Mouse (Mus musculus): Measurements from ENCODE around the gene Wdfy1.

The Wdfy1 gene

DNA sequence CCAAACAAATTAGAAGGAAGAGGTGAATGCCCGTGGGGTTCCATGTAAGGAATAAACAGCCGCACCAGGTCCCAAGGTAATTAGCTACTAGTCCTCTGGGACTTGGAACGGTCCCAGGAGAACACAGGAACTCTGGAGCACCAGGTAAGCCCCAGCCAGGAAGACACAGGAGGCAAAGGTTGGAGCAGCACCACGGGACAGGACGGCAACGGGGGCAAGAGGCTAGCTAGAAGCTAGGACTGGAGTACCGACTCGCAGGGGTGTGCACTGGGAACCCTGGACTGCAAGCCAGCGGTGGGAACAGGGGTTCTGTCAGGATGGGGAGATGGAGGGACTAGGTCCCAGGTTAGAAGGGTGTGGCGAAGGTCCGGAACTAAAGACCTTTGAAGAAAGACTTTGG is 15.3 kb downstream of the Wdfy1 start:
- no peak for DNase-seq (ENCODE audit: low spot score)

DNA sequence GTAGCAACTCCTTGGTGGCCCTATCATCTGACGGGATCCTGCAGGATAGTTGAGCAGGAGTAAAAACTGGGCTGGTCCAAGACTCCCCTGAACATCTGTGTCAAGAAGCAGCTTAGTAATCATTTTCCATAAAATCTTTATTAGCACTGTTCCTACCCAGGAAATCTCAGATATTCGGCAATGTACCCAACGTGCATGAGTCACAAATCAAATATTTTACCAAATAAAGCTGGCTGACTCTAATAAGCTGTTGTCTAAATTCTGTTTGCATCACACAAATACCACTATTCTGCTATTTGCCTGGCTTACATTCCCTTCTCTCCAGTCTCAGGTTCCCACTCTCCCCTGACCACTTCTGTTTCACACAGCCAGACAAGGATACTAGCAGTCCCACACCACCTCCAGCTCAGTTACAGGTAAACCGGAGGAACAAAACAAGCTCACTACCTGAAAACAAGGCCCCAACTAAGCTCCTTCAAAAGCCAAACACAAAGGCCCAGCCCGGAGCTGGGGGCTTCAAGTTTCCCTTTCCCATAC is 16.4 kb downstream of the Wdfy1 start:
- DNase-seq (ENCODE audit: low spot score), result no peak

DNA sequence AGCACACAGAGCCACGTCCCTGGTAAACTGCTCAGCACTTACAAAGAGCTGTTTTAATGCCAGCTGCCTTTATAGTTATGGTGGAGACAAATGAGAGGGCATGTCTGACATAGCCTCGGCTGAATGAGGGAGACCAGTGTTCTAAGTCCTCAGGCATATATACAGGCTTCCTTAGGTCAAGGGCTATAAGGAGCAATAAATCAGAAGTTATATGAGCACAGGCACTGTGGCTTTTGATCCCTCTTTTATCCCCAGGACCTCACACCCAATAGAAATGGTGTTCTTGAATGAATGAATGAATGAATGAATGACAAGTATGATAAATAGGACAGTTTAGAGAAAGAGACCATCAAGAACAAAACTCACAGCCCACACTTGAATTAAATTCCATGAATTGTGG is 16.9 kb downstream of the Wdfy1 start:
- DNase-seq (ENCODE audit: low spot score), result no peak

DNA sequence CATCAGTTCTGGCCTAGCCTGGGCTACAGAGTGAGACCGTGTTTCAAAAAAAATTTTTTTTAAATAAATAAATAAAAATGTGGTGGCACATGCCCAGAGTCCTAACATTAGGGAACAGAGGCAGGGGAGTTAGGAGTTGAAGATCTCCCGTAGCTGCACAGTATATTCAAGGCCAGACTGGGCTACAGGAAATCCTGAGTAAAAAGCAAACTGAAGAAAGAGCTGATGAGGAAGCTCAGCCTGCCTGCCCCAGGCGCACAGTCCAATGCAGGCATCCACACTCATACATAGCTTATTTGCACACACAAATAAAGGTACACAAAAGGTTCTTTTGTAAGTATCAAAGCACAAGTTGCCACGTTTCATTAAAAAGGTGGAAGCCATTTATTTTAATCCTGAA is 18.3 kb downstream of the Wdfy1 start:
- DNase-seq (ENCODE audit: low spot score), result no peak

DNA sequence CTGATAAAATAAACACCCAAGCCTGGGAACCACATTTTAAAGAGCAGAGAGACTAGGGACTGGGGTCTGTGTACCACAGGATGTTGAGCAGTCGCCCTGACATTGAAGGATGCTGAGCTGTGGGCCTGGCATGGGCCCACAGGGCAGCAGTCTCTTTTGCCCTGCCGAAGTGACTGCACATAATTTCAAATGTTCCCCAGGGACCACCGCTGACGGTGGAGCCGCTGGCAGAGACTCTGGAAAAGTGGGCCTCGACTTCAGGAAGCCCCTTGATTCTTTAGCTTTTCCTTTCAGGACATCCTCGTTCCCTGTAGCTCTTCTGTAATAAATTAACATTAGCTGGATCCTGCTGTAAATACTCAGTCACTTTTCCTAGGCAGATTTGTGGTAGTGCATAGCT is 18.8 kb downstream of the Wdfy1 start:
- no peak for DNase-seq (ENCODE audit: low spot score)

DNA sequence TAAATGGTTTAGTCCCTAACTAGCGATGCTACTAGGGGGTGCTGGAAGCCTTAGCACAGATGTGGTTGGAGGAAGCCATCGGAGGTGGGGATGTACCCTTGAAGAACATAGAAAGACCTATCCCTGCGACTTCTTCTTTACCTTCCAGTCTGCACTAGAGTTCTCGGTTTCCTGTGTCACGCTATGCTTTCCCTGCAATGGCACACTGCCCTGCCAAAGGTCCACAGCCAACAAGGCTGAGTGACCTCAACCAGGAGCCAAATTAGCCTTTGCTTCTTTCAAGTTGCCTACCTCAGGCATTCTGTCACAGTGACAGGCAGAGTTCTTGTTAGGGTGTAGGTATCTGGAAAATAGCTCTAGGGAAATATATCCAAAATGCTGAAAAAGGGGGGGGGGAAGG is 19.5 kb downstream of the Wdfy1 start:
- no peak for DNase-seq (ENCODE audit: low spot score)

DNA sequence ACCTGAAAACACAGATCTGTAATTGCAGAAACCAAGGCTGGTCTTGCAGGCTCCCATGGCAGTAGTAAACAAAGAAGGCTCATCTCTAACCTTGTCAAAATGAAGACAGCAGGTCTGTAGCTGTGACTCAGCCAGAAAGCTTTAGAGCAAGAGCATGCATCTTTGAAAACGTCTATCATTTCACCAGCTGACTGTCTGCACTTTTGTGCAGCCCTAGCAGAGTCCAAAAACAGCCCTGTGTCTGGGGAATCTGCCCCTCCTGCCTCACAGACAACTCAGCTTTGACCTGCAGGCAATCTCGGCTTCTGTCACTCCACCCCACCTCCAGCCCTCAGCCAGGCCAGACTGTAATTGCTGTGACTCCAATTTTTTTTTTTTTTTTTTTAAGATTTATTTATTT is 20.6 kb downstream of the Wdfy1 start:
- DNase-seq (ENCODE audit: low spot score), result no peak

DNA sequence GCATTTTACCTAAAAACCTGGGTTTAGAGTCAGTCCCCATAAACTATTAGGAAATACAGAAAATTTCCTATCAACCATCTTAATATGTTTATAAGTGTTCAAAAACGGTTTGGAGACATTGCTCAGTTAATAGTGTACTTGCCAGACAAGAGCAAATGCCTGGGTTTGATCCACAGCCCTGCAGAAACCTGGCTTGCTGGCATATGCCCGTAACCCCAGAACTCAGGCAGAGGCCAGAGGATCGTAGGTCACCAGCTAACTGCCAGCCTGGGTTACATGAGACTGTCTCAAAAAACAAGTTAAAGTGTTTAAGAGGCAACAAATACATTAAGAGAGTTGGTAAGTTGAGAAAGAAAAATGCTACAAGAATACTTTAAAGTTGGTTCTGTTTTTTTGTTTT is 21.0 kb downstream of the Wdfy1 start:
- DNase-seq (ENCODE audit: low spot score), result no peak

DNA sequence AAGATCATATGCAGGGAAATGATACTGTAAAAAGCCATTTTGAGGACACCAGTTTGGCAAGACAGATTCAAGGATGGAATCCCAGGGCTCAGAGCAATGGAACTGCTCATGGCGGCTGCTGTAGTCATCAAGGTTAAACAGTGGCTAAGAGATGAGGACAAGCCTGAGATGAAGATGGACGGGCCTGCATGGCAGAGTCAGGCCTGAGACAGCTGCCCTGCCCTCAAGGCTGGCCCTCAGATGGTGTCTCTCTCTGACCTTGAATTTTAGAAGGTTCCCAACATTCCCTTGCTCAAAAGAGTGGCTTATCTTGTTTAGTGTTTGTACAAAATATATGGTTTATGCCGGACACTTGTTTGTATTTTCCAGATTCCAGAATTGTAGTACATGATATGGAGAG is 22.5 kb downstream of the Wdfy1 start:
- no peak for DNase-seq (ENCODE audit: low spot score)

DNA sequence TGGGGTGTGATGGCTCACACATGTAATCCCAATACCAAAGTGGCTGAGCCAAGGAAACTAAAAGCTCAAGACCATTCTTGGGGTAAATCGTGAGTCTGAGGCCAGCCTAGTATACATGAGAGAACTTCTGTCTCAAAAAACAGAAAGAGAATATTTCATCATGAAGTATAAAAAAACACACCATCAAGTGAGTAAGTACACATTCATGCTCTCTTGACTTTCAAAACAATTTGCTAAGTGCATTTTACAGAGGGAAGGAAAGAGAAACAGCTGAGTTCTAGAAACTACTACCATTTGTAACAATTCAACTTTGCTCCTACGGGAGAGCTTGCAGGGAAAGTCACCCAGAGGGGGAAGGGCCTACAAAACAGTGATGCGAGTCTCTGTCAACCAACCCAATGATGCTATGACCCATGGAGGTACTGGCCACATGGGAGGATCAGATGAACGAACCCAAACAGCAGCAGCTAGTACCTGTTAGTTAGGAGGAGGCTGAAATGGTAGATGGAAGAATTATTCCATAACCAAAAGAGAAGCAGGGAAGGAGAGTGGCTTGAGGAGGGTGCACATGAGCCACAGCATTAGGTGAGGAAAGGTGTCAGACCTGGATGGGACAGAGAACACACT is 23.1 kb downstream of the Wdfy1 start:
- no peak for DNase-seq (ENCODE audit: low spot score)

DNA sequence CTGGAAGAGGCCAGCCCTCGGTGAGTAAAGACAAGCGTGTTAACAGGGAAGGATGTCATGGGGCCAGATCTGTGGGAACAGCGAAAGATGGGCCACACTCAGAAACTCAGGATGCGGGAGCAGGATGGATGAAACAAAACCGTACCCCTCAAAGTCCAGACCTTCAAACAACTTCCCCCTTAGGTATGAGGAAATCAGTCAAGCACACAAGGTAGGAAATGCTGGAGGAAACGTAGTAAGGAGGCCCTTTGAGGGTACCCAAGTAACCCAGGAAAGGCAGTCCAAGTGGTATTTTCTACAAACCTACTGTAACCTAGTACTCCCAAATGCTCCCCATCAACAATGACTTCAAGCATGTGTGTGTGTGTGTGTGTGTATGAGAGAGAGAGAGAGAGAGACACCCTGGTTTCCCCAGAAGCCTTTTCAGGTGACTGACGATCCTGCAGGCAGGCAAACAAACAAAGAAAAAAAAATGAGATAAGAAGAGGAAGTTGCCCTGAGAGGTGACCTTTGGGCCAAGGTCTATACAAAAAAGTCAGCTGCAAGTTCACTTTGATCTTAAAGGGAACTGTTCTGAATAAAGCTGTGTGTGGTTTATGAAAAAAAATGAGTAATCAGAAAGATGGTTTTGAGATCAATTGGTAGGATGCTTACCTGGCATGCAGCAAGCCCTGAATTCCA is 23.8 kb downstream of the Wdfy1 start:
- no peak for DNase-seq (ENCODE audit: low spot score)

DNA sequence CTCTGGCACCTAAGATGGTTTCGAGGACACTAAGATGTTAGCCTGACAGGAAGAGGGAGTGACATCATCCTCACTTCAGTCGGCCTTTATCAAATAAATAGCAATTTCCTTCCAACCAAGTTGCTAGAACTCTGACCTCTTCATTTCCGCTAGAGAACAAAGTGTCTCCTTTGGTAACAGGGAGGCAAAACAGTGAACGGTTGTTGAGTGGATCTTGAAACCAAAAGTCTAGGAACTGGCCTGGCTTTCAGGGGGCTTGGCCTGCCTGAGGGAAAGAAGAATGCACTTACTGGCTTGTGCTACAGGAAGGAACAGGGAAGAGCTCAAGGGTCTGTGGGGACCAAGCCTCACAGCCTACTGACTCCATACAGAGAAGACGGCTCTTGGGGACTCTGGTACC is 24.8 kb downstream of the Wdfy1 start:
- DNase-seq (ENCODE audit: low spot score), result no peak

DNA sequence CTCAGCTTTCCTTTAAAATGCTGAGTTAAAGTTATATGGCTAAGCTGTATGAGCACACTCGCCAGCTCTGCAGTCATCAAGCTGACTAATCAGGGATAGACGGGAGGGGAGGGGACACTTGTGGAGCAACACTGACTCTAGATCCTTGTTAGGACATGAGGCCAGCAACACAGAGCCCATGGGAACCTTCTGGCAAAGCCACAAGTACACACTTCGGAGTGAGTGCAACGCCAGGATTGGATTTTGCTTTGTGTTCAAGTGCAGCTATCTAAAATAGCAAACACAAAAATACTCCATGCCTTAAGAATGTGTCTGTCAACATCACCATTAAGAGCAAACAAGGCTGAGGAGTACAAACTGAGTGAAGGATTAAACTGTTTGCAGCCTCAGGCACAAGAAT is 29.9 kb downstream of the Wdfy1 start:
- no peak for DNase-seq (ENCODE audit: low spot score)

DNA sequence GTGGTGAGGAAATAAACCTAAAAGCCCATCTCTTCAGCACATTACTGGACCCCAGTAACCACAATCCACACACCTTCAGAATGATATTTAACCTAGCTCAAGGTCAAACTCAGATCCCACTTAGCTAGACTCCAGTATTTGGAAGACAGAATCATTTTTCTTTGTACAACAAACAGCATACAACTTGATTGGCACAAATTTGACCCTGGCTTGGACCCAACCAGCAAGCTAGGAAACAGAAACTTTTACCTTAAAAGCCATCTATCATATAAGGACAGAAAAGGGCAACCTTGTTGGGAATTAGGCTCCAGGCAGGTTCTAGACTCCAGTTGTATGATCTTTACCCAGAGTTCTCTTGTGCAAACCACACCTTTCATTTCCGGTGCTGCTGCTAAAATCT is 32.6 kb downstream of the Wdfy1 start:
- DNase-seq (ENCODE audit: low spot score), result no peak

DNA sequence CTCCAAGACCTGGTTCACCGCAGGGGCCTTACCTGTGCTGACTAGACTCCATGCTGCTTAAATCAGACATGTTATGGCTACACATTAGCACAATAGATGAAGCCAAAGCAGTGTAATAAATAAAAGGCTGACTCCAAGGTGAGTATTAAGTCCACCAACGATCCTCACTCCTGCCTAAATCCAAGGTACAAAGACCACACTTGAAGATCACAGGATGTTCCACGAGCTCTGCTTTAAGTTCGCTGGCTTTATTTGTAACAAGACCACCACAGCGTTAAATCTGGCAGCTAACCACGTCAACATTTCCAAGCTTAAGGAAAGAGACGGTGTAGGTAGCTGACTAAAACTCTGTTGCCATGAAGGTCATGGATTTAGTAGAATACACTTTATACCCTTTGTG is 33.0 kb downstream of the Wdfy1 start:
- no peak for DNase-seq (ENCODE audit: low spot score)

DNA sequence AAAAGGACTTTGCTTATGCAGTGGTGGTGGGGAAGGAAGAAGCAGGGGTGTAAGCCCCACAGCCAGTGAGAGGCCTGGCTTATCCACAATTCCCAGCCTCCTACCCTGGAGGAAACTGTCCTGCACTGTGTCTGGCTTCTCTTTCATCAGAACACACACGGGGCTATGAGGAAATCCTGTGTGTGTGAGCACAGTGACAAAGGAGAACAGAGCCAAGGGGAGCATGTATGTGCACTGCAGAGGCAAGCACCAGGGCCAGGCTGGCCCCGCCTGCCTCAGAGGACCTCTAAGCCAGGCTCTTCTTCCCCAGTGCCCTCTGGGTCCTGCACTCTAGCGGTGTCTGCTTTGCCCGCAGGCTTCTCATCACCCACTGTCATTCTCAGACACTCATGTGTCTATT is 34.9 kb downstream of the Wdfy1 start:
- no peak for DNase-seq (ENCODE audit: low spot score)

DNA sequence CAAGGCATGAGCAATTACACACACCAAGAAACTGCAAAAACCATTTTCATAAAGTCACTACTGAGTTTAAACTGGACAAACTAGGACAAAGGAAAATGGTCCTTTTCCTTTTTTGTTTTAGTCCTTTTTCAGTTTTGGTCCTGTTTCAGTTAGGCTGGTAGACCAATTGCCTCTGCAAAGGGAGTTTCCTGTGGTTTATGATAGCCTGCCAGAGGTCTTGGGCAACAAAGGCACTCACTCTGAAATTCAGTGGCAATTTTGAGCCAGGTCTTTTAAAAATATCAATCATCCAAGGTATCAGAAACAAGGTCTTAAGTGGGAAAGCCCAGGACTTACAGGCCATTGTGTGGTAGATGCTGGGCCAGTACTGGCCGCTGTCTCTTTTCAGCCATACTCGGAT is 36.2 kb downstream of the Wdfy1 start:
- no peak for DNase-seq (ENCODE audit: low spot score)

DNA sequence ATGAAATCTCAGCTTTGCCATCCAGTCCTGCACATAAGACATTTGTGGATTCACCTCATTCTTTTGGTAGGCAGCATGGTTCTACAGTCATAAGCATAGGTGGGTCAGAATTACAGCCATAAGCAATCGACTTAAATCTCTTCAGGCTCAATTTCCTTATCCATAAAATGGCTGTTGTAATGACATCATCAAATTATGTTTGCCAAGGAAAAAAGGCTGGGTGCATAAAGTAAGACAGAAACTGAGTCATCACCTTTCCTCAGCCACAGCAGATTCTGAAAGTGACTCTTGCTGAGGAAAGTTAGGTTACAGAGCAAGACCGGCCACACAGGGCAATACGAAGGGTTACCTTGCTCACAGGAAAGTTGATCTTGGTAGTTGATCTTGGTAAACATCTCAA is 39.5 kb downstream of the Wdfy1 start:
- no peak for DNase-seq (ENCODE audit: low spot score)

DNA sequence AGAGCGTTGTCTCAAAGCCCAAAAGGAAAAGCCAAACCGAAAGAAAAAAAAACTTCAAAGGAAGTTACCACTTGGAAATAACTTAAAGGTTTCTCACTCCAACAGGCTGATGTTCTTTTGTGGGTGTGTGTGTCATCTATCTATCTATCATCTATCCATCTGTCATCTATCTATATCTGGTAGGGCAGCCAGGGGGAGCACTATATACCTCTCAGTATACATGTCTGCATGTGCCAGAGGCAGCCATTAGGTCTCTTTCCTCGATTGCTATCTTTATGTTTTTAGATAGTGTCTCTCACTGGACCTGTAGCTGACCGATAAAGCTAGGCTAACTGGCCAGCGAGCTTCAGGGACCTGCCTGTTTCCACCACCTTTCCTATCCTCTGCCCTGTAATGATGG is 41.1 kb downstream of the Wdfy1 start:
- DNase-seq (ENCODE audit: low spot score), result no peak

DNA sequence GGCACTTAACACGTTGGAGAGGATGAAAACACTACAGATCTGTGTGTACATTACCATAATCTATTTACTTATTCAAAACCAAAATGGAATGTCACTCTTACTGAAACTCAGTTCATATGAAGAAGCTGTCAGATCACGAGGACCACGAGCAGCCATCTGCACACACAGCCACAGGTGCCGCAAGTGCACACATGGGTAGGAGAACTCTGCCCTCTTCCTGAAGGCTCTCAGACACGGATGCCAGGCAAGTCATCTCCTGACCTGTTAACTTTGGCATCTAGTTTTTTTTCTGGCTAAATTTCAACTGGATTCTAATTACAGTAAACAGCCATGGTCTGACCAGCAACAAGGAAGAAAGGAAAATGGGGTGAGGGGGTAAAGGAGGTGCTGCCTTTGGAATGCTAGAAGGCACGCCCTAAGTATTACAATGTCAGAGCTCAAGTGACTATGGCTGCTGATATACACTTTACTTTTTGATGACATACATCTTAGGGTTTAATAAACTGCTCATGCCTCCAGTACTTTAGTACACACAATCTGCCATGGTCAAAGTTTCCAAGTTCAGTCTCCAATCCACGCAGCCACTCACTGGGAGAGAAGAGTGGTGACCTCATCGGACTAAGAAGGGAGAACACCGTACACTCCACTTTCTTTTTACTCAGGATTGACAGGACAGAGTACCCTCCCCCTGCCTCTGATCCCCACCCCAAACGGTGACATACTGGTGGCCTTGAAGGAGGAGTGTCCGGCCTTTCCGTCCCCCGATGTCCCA is 61.6 kb downstream of the Wdfy1 start:
- DNase-seq (ENCODE audit: low spot score), result no peak

DNA sequence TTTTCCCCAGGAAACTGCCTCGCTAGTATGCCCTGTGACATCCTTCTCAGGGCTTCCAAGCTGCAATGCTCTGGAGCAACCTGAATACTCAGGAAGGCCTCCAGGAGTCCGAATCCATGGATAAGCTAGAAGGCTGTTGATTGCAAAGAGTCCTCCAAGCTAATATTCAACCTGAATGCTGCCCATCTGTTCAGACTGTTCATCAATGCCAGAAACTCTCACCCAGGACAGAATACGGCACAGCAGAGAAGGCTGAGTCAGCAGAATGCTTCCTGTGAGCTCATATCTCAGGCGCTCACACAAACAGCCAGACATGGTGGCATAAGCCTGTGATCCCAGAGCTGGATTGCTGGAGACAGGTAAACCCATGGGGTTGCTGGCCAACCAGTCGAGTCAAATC is 62.9 kb downstream of the Wdfy1 start:
- no peak for DNase-seq (ENCODE audit: low spot score)

DNA sequence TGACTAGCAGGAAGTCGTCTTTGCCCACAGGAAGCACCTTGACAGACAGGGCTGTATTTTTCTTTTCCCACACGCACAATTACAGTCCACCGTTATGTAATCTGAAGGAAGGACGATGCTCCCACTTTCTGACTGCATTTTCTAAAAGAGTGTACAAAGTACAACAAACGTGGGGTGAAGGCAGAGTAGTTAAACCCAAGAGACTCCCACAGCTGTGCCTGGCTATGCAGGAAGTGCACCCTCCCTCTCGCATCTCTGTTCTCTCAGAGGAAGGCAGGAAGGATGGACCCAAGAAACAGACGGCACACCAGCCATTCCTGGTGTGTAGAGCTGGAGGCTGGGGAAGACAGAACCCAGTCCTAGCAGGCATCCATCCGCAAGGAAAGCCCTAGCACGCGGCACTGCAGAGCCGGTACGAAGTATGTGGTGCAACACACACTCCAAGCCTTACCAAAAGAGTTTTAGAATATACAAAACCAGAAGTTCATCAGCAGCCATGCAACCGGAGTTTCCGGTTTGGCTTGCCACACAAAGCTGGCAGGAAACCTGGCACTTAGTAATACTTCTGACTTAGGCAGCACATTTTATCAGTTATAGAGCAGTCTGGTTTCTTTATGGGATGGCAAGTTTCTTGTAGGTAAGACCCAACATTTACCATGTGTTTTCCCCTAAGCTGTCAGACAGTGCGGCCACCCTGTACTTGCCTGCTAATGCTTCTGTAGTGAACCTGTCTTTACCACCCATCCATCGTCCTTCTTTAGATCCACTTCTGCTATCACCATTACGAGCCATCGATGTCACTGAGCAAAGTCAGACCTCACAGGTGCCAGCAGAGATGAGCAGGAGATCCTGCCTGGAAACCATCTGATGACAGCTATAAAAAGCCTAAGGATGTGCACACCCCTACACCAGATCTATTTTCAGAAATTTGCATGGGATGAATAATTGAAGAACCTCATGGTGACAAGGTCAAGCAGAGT is 64.5 kb downstream of the Wdfy1 start:
- DNase-seq (ENCODE audit: low spot score), result no peak
